Mouse (Mus musculus): ENCODE measurements around the gene Mthfr. TPM values are rescaled to one million over a fixed set of nuclear protein-coding genes. Genes with fewer than 3 reads are reported as not detected.

Mthfr gene
- total and polyA plus RNA-seq, 3 experiments = 15.3 to 17.0 (median 16.3) TPM

- no peak for DNase-seq (ENCODE audit: extremely low read depth)
- no peak for TF ChIP-seq IRF4 (IDR thresholded peaks at IDR 0.05; ENCODE audit: low read depth, low read length)
- H3K9ac ChIP-seq (ENCODE audit: insufficient read depth, low read depth) = no peak overlapping the region
- in situ Hi-C loops (cut with MboI; ENCODE audit: low pct_ligation_motif_present, low pct_unique_long_range_greater_than_20kb, low sequenced_read_pairs) (no loop called here), dilution Hi-C loops (cut with MboI; ENCODE audit: extremely low pct_ligation_motif_present, extremely low pct_unique_long_range_greater_than_20kb, low sequenced_read_pairs) (no loop called here)
- H3K9me3 ChIP-seq (replicated peaks; ENCODE audit: low read length) = no peaks in the 10 kb centered on the region
- H3K79me2 ChIP-seq (replicated peaks; ENCODE audit: control insufficient read depth, extremely low read depth, insufficient read depth, poor library complexity, severe bottlenecking) = no peaks in the 10 kb centered on the region
- H3K4me1 ChIP-seq (ENCODE audit: control insufficient read depth in 1 of 2, insufficient read depth in 2 of 2) = no peaks in the 10 kb centered on the region; a peak in 1 of 4 replicates
- H3K27ac ChIP-seq (ENCODE audit: insufficient read depth, low read depth) = no peak overlapping the region
- peak overlapping the region; percentile 38; the same call in 1 of the 2 replicates for H3K4me2 ChIP-seq (ENCODE audit: insufficient read depth, low read depth, poor library complexity, severe bottlenecking)
- peak overlapping the region in 1 of 3 experiments; percentile 22 for H3K4me3 ChIP-seq (replicated peaks in 1 of 3; ENCODE audit: low read depth in 2 of 3, low read length in 2 of 3, poor library complexity in 1 of 3)
- peaks cover 11% of the 10 kb centered on the region for H3K27me3 ChIP-seq (replicated peaks)
- no peaks in the 10 kb centered on the region for H3K36me3 ChIP-seq (replicated peaks in 1 of 2; ENCODE audit: control insufficient read depth in 1 of 2, insufficient read depth in 1 of 2, low read length in 1 of 2)
Observed at GRCm38 (mm10) chr4:147993571-147994095, 45.2 kb upstream of the Mthfr start.

GRCm38 (mm10) chr4:147995311-147995710, 43.6 kb upstream of the Mthfr start:
- Histone ChIP-seq H3K79me2 (replicated peaks; ENCODE audit: control insufficient read depth, extremely low read depth, insufficient read depth, poor library complexity, severe bottlenecking) (no peaks in the 10 kb centered on the region), H3K4me3 (replicated peaks in 1 of 3; ENCODE audit: low read depth in 2 of 3, low read length in 2 of 3, poor library complexity in 1 of 3) (no peak overlapping the region), H3K4me1 (ENCODE audit: control insufficient read depth in 1 of 2, insufficient read depth in 2 of 2) (no peaks in the 10 kb centered on the region; a peak in 1 of 4 replicates), H3K27me3 (replicated peaks) (peaks cover 3% of the 10 kb centered on the region), H3K27ac (ENCODE audit: insufficient read depth, low read depth) (no peak overlapping the region), H3K9me3 (replicated peaks; ENCODE audit: low read length) (no peaks in the 10 kb centered on the region), H3K9ac (ENCODE audit: insufficient read depth, low read depth) (no peak overlapping the region), H3K36me3 (replicated peaks in 1 of 2; ENCODE audit: control insufficient read depth in 1 of 2, insufficient read depth in 1 of 2, low read length in 1 of 2) (no peaks in the 10 kb centered on the region), H3K4me2 (ENCODE audit: insufficient read depth, low read depth, poor library complexity, severe bottlenecking) (no peak overlapping the region)
- no peak for DNase-seq (ENCODE audit: extremely low read depth)
- TF ChIP-seq ELF1 (IDR thresholded peaks at IDR 0.05; ENCODE audit: low read depth, low read length) = no peak
- TF ChIP-seq ETS1 (conservative IDR thresholded peaks at IDR 0.05; ENCODE audit: low read depth, low read length) = no peak
- TF ChIP-seq ZNF384 (IDR thresholded peaks at IDR 0.05; ENCODE audit: low read depth, low read length) = no peak
- no peak for TF ChIP-seq MXI1 (IDR thresholded peaks at IDR 0.05; ENCODE audit: low read depth, low read length)
- TF ChIP-seq BHLHE40 (IDR thresholded peaks at IDR 0.05; ENCODE audit: low read depth, low read length) = no peak
- no peak for TF ChIP-seq EP300 (IDR thresholded peaks at IDR 0.05; ENCODE audit: low read length)
- TF ChIP-seq ZKSCAN1 (IDR thresholded peaks at IDR 0.05; ENCODE audit: borderline replicate concordance, low read depth, low read length) = no peak
- no peak for TF ChIP-seq HCFC1 (IDR thresholded peaks at IDR 0.05; ENCODE audit: low read depth, low read length)
- TF ChIP-seq POLR2AphosphoS2 (IDR thresholded peaks at IDR 0.05; ENCODE audit: low read depth, low read length) = no peak
- TF ChIP-seq SIN3A (IDR thresholded peaks at IDR 0.05; ENCODE audit: low read length) = no peak
- TF ChIP-seq GABPA (IDR thresholded peaks at IDR 0.05; ENCODE audit: insufficient replicate concordance, low read depth, low read length) = no peak
- TF ChIP-seq USF2 (conservative IDR thresholded peaks at IDR 0.05; ENCODE audit: low read depth, low read length) = no peak
- no peak for TF ChIP-seq SMC3 (IDR thresholded peaks at IDR 0.05; ENCODE audit: low read depth, low read length)
- no peak for TF ChIP-seq NELFE (IDR thresholded peaks at IDR 0.05; ENCODE audit: low read depth, low read length)
- no peak for TF ChIP-seq RCOR1 (conservative IDR thresholded peaks at IDR 0.05; ENCODE audit: low read depth, low read length)
- TF ChIP-seq CTCF (conservative IDR thresholded peaks at IDR 0.05 in 1 of 2, IDR thresholded peaks at IDR 0.05 in 1 of 2; ENCODE audit: low read depth in 2 of 2, low read length in 2 of 2) = no peak
- TF ChIP-seq JUN (IDR thresholded peaks at IDR 0.05; ENCODE audit: insufficient read depth, low read depth, low read length) = no peak
- TF ChIP-seq ZC3H11A (IDR thresholded peaks at IDR 0.05; ENCODE audit: low read depth, low read length) = no peak
- dilution Hi-C loops (cut with MboI; ENCODE audit: extremely low pct_ligation_motif_present, extremely low pct_unique_long_range_greater_than_20kb, low sequenced_read_pairs) (no loop called here), in situ Hi-C loops (cut with MboI; ENCODE audit: low pct_ligation_motif_present, low pct_unique_long_range_greater_than_20kb, low sequenced_read_pairs) (no loop called here)

Measured in CH12.LX (cell line).